Mouse (Mus musculus) monocyte, adult 2 months (primary cell): Measurements from ENCODE around the gene Syne1.

ENCODE experiments used
- DNase-seq, 2 experiments: peaks; one replicate each; pipeline ENCODE4 v3.0.0; 2022; ENCODE audit warnings: low spot score in 2 of 2, low read depth in 1 of 2

Gene Syne1

DNA sequence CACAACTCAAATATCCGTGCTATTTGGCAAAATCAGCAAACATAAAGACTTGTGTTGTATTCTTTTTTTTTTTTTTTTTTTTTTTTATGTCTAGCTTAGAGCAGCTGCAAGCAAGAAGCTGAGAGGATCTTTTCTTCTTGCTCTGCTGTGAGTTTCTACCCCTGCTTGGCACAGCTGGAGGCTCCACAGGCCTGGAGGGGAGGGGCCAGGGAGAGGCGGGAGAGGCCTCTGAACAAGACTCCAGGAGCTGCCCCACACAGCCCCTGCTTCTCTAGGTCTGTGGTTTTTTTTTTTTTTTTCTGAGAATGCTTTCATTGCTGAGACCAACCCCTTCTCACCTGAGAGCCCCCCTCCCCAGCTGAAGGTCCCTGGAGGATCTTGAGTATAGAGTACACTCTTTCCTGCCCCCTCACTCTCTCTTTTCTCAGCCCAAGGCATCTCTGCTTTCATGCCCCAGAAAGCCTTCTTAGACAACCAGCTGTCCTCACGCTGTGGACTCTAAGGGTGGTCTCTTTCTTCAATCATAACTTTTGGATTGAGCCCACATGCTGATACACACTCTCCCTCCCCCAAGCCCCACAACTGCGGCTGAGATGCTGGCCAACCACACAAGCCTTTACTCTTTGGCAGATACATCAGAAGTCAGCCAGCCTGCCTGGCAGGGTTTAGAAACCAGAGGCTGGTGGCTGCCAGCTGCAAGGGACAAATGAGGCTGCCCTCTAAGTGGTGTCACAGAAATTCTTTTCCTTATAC lies 241.1 kb downstream of the Syne1 start:
- DNase-seq = no peak

GRCm38 (mm10) chr10:5309398-5309797 lies 241.9 kb downstream of the Syne1 start:
- DNase-seq = no peak

DNA sequence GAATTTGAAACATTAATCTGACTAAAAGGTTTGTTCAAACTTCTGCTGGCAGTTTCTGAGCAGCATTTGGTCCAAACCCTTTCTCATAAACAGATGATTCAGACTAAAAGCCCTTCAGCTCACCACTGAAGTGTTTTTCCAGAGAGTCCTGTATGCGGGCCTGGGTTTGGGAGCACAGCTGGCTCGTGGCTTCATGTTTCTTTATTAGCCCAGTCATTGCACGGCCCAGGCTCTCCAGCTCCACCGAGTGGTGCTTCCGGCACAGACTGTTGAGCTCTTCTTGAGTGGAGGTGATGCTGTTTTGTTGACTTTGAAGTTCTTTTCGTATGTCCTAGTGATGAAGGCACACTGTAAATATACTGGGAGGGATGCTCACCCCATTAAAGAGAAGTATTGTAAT lies 245.7 kb downstream of the Syne1 start:
- DNase-seq = no peak

- no peak for DNase-seq
Observed at GRCm38 (mm10) chr10:5295291-5295891, 255.9 kb downstream of the Syne1 start.

GRCm38 (mm10) chr10:5289575-5289909 lies 261.7 kb downstream of the Syne1 start:
- no peak for DNase-seq

DNA sequence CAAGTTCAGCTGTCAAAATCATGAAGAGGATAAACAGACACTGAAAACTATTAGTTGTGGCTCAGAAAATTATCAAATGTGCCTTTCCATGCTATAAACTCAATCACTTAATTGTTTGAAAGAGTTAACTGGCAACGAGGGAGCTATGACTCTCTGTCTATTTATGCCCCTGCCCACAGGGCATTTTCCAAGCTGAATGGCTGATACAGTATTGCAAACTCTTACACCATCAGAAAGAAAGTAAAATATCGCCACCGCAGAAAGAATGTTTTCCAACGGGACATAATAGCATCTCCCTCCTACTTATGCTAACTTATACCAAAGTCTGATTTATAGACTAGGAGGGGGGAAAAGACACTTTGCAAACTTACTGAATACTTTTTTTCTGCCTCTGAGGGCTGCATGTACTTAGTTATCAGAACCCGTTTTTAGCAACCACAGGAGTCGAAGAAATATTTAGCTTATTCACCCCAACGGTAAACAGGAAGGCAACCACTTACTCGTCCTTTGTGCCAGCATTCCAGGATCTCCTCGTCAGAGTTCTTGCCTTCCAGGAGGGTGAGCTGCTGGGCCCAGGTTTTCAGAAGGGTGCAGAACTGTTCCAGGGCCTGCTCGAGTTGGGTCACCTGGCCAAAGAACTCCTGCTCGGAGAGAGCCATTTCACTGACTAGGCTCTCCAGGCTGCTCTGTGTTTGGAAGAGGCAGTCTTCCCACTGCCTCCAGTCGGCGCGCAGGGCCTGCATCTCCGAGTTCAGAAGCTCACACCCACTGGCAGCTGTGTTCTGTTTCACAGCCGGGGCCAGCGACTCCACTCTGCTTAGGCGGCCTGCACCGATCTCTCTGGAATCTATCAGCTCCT lies 262.3 kb downstream of the Syne1 start:
- DNase-seq = no peak

DNA sequence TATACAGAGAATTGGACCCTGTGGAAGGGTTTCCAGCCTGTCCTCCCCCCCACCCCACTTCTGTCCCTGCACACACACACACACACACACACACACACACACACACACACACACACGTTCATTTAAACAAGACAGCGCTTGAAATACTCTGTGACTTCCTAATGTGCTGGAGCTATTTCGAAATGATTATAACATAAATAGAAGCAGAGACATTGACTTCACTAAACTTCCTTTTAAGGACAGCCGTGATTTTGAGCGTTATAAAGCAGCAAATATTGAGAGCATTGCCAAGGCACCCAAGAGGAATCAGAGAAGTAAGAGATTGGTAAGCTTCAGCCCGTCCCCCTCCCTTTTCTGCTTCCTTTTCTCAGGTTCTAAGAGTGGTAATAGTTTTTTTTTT lies 263.0 kb downstream of the Syne1 start:
- no peak for DNase-seq

DNA sequence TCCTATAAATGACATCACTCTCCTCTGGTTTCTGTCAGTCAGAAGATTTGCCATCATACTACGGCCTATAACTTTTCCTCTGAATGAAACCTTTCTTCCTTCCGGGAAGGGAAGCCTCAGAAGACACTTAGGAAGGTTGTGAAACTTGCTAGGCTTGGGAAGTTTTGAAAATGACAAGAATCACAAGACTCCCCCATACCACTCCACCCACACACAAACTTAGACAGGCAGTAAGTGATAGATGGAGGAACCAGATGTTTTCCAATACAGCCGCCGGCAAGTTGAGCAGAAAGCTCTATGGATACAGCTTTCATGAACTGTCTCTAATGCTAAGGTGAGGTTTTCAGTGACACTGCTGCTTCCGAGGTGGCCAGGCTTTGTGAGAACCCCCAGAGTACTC lies 275.5 kb downstream of the Syne1 start:
- no peak for DNase-seq

GRCm38 (mm10) chr10:5270641-5271040 lies 280.6 kb downstream of the Syne1 start:
- no peak for DNase-seq

DNA sequence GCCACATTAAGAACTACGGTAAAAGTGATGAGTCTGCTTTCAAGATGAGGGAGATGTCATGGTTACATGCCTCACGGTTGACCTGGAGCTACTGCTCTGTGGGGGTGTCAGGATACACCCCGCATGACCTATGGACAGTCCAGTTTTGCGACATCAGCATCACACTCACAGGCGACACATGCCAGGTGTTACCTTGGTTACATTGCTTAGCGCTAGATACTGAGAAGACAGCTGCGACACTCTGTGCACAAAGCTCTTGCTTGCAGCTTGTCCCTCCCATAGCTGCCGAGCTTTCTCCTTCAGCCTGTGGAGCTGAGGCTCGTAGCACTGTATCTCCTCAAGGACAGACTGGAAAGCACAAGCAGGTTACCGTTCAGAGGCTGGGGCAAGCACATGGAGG lies 286.9 kb downstream of the Syne1 start:
- DNase-seq = no peak

GRCm38 (mm10) chr10:5262636-5263035 lies 288.6 kb downstream of the Syne1 start:
- DNase-seq = no peak

- DNase-seq = no peak
Observed at GRCm38 (mm10) chr10:5256686-5257085, 294.6 kb downstream of the Syne1 start.

- no peak for DNase-seq
Observed at GRCm38 (mm10) chr10:5253752-5254151, 297.5 kb downstream of the Syne1 start.

GRCm38 (mm10) chr10:5250702-5251101 lies 300.6 kb downstream of the Syne1 start:
- no peak for DNase-seq

DNA sequence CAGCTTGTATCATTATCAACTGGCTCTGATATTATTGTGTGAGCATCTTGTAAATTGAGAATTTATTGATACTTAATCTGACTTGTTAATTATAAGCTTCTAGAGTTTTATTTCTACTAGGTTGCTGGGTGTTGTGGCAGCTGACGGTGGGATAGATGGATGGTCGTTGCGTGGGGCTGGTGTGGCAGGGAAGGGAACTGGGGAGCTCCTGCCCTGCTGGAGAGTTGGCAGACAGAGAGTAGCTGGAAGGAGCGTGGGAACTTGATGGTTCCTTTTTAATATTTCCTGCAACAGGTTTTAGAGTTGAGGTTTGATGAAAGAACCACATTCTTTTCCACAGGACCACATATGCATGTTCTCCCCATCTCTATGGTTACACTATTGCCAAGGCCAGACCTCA lies 311.6 kb downstream of the Syne1 start:
- DNase-seq = no peak

DNA sequence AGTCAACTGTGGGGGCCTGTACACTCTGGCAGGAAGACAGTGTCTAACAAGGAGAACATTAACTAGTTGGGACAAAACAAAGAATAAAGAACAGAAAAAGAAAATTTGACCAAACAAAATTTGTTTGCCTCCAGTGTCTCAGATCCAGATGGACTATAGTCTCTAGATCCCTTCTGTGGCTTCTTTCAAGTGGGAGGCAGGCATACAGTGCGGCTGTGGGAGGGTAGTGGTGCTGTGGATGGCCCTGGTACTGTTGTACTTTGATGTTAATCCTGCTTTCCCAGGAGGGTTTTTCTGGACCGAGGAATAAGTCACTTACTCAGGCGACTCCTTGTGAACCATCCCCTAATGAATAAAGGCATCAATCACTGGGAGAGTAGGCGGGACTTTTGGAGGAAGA lies 314.4 kb downstream of the Syne1 start:
- no peak for DNase-seq

GRCm38 (mm10) chr10:5236171-5236570 lies 315.1 kb downstream of the Syne1 start:
- no peak for DNase-seq

GRCm38 (mm10) chr10:5234721-5235501 lies 316.4 kb downstream of the Syne1 start:
- no peak for DNase-seq

- no peak for DNase-seq
Observed at GRCm38 (mm10) chr10:5229129-5229528, 322.2 kb downstream of the Syne1 start.

DNA sequence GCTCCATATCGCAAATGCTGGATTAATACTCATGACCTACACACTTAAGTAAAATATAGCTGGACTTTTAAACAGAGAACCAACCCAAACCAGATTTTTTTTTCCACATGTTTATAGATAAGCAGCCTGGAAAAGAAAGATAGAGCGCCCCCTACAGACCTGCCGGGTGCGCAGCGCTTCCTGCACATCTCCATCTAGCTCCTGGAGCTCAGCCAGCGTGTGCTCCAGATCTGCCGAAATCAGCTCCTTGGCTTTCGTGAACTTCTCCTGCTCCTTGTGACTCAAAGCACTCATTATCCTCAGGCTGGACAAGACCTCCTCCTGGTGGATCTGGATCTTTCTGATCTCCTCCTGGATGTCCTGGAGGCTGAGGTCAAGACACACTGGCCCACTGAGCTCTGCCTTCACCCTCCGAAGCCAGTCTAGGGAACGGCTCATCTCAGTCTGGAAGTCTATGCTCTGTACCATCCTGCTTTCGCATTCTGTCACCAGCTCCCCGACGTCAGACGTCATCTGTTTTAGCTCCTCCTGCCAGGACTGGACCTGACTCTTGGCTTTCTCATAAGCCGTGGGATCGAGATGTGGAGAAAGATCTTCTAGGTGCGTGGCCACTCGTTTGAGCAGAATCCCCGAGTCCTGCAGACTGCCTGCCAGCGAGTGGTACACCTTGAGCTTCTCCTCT lies 323.7 kb downstream of the Syne1 start:
- DNase-seq = no peak

DNA sequence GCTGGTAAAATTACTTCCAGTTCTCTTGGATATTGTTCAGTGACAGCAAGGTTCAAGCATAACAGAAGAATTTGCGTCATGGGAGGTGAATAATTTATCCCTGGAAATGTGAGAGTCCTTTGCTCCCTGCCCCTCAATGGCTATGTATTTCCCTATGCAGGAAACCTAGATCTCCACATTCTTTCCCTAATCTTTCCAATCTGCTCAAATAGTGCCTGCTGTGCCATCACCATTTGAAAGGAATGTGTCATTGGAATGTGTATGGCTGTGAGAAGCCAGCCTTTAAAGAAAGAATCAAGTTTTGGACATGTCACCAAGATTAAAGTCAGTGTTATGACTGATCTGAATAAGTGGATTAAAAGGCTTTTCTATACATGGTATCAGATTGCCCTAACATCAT lies 335.3 kb downstream of the Syne1 start:
- DNase-seq = no peak
